Mouse (Mus musculus) kidney, adult 8-10 months (tissue): Measurements from ENCODE around the gene Fam117a.
A peak's percentile ranks its signal among the peaks of the same experiment; 100 is the strongest.

ENCODE experiments used
- DNase-seq, 2 experiments: peaks; one replicate each; pipeline ENCODE4 v3.0.0; 2022

The Fam117a gene

GRCm38 (mm10) chr11:95336568-95337128 lies at the start of gene Fam117a:
Gene Fam117a, plus strand, starts transcription at chr11:95337018.
- DNase-seq, result peak; percentile 90 to 93

- DNase-seq, result no peak
Measured at GRCm38 (mm10) chr11:95291998-95292397, 44.8 kb upstream of the Fam117a start.

GRCm38 (mm10) chr11:95293017-95293624 lies 43.7 kb upstream of the Fam117a start:
- no peak for DNase-seq

GRCm38 (mm10) chr11:95295736-95296135 lies 41.1 kb upstream of the Fam117a start:
- no peak for DNase-seq

GRCm38 (mm10) chr11:95298146-95298545 lies 38.7 kb upstream of the Fam117a start:
- DNase-seq, result no peak

- DNase-seq, result no peak
Measured at GRCm38 (mm10) chr11:95299886-95300285, 36.9 kb upstream of the Fam117a start.

- no peak for DNase-seq
Measured at GRCm38 (mm10) chr11:95301772-95302171, 35.0 kb upstream of the Fam117a start.

- DNase-seq, result no peak
Measured at GRCm38 (mm10) chr11:95305600-95305999, 31.2 kb upstream of the Fam117a start.

- peak in 1 of 2 experiments; percentile 14 for DNase-seq
Measured at GRCm38 (mm10) chr11:95307526-95307925, 29.3 kb upstream of the Fam117a start.

- peak; percentile 97 to 99 for DNase-seq
Measured at GRCm38 (mm10) chr11:95309510-95310006, 27.3 kb upstream of the Fam117a start.

- peak; percentile 99 for DNase-seq
Measured at GRCm38 (mm10) chr11:95310007-95310647, 26.7 kb upstream of the Fam117a start, which contains the start of gene Kat7. Gene Kat7, minus strand, starts transcription at chr11:95310246.

- DNase-seq, result peak; percentile 37 to 40
Measured at GRCm38 (mm10) chr11:95310648-95311424, 26.0 kb upstream of the Fam117a start.

GRCm38 (mm10) chr11:95311425-95311807 lies 25.4 kb upstream of the Fam117a start:
- DNase-seq, result no peak

GRCm38 (mm10) chr11:95315215-95315955 lies 21.4 kb upstream of the Fam117a start:
- no peak for DNase-seq

GRCm38 (mm10) chr11:95318116-95318515 lies 18.7 kb upstream of the Fam117a start:
- DNase-seq, result no peak

GRCm38 (mm10) chr11:95319506-95319905 lies 17.3 kb upstream of the Fam117a start:
- no peak for DNase-seq

GRCm38 (mm10) chr11:95320010-95320409 lies 16.8 kb upstream of the Fam117a start:
- DNase-seq, result no peak

GRCm38 (mm10) chr11:95324181-95324580 lies 12.6 kb upstream of the Fam117a start:
- no peak for DNase-seq

GRCm38 (mm10) chr11:95325832-95326231 lies 11.0 kb upstream of the Fam117a start:
- no peak for DNase-seq

GRCm38 (mm10) chr11:95326243-95326642 lies 10.6 kb upstream of the Fam117a start:
- no peak for DNase-seq

- DNase-seq, result no peak
Measured at GRCm38 (mm10) chr11:95328629-95329028, 8.2 kb upstream of the Fam117a start.

GRCm38 (mm10) chr11:95330662-95331061 lies 6.2 kb upstream of the Fam117a start:
- DNase-seq, result no peak

- DNase-seq, result no peak
Measured at GRCm38 (mm10) chr11:95333209-95333608, 3.6 kb upstream of the Fam117a start.
